Mouse (Mus musculus): ENCODE measurements around the gene Myo9a. TPM values are rescaled to one million over a fixed set of nuclear protein-coding genes. Genes with fewer than 3 reads are reported as not detected.

Myo9a gene
- polyA plus RNA-seq, 2 experiments: 2.6 to 3.5 TPM

DNA sequence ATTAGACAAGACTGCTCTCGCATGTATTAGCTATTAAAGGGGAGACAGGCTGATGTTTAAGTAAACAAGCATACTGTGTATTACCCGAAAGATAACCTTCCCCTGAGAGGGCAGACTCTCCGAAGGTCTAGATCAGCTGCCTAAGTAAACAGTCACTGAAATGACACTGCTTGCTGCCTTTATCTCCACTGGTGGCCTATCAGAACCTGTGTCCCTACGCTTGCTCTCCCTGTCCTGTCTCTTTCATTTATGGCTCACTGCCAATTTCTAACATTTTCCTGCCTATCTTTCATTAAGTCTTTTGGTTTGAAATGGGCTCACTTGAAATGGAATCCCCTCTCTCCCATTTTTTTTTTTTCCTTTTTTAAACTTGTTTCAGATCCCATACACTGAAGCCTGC is 15.3 kb upstream of the Myo9a start:
- H3K27me3 ChIP-seq (ENCODE audit: control insufficient read depth, insufficient read depth, low read length): no peaks in the 10 kb centered on the region
- no peaks in the 10 kb centered on the region; a peak in 1 of 4 replicates for H3K4me1 ChIP-seq (replicated peaks; ENCODE audit: control insufficient read depth in 2 of 2, insufficient read depth in 2 of 2, low read length in 1 of 2)
- TF ChIP-seq EP300 (IDR thresholded peaks at IDR 0.05; ENCODE audit: low read depth) (no peak), CTCF (IDR thresholded peaks at IDR 0.05; ENCODE audit: low read depth) (no peak)
- DNase-seq (ENCODE audit: low read depth in 3 of 3, low spot score in 3 of 3) (no peak), ATAC-seq (ENCODE audit: insufficient read depth) (peak; percentile 56)
- no peaks in the 10 kb centered on the region for H3K9me3 ChIP-seq (ENCODE audit: control insufficient read depth, low read length)
- H3K9ac ChIP-seq (replicated peaks): no peak overlapping the region
- H3K27ac ChIP-seq: no peak overlapping the region
- no peak overlapping the region for H3K4me3 ChIP-seq (ENCODE audit: insufficient read depth in 1 of 2, low read depth in 2 of 2, low read length in 2 of 2)
- no peak overlapping the region for H3K4me2 ChIP-seq (ENCODE audit: low read depth)
- WGBS (ENCODE audit: insufficient replicate concordance): 21% methylated on average over 4 of the region's 4 CpGs
- H3K36me3 ChIP-seq (replicated peaks; ENCODE audit: control insufficient read depth, insufficient read depth, low read depth): no peaks in the 10 kb centered on the region

DNA sequence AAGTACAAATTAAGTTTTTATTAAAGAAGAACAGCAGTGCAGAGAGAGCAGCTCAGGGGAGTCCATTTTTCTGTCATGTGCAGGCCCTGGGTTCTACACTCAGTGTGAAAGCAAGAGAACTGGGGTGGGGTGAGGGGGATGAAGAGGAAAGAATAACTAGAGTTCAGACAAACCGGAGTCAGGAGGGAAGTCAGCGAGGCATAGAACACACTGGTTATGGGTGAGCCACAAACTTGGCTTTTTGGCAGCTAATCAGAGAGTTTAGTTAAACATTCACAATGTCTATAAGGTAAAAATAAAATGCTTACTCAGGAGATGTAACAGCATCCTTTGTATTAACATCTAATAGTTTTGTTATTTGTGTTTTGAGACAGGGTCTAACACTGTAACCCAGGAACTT is 10.1 kb upstream of the Myo9a start:
- no peak overlapping the region for H3K4me2 ChIP-seq (ENCODE audit: low read depth)
- WGBS (ENCODE audit: insufficient replicate concordance): 66% methylated on average over 2 of the region's 2 CpGs
- H3K36me3 ChIP-seq (replicated peaks; ENCODE audit: control insufficient read depth, insufficient read depth, low read depth): no peaks in the 10 kb centered on the region
- TF ChIP-seq CTCF (IDR thresholded peaks at IDR 0.05; ENCODE audit: low read depth) (no peak), EP300 (IDR thresholded peaks at IDR 0.05; ENCODE audit: low read depth) (no peak)
- no peak overlapping the region for H3K9ac ChIP-seq (replicated peaks)
- H3K4me3 ChIP-seq (ENCODE audit: insufficient read depth in 1 of 2, low read depth in 2 of 2, low read length in 2 of 2): no peak overlapping the region
- no peak for DNase-seq (ENCODE audit: low read depth in 3 of 3, low spot score in 3 of 3)
- no peaks in the 10 kb centered on the region for H3K27me3 ChIP-seq (ENCODE audit: control insufficient read depth, insufficient read depth, low read length)
- H3K4me1 ChIP-seq (replicated peaks; ENCODE audit: control insufficient read depth in 2 of 2, insufficient read depth in 2 of 2, low read length in 1 of 2): peaks cover 10 to 11% of the 10 kb centered on the region in 2 experiments
- no peak for ATAC-seq (ENCODE audit: insufficient read depth)
- H3K9me3 ChIP-seq (ENCODE audit: control insufficient read depth, low read length): no peaks in the 10 kb centered on the region
- H3K27ac ChIP-seq: no peak overlapping the region

DNA sequence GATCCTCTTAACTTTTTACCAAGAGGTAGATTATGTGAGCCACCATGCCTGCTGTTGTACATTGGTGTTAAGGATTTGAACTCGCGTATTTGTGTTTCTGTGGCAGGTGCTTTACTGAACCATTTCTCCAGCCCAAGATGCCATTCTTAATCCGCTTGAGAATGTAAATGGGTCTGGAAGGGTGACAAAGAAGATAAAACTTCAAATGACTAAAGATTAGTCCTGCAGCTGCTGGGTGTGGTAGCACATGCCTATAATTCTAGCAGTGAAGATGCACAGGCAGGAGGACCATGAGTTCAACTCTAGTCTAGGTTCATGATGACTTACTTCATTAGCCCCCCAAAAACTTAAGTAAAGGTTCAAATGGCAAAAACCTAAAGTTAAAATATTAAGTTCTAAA is 6.8 kb upstream of the Myo9a start:
- no peak overlapping the region for H3K27ac ChIP-seq
- DNase-seq (ENCODE audit: low read depth in 3 of 3, low spot score in 3 of 3) (no peak), ATAC-seq (ENCODE audit: insufficient read depth) (peak; percentile 72; the same call in 1 of the 2 replicates)
- no peak overlapping the region for H3K9ac ChIP-seq (replicated peaks)
- peaks cover 13 to 15% of the 10 kb centered on the region in 2 experiments for H3K4me1 ChIP-seq (replicated peaks; ENCODE audit: control insufficient read depth in 2 of 2, insufficient read depth in 2 of 2, low read length in 1 of 2)
- H3K4me3 ChIP-seq (ENCODE audit: insufficient read depth in 1 of 2, low read depth in 2 of 2, low read length in 2 of 2): no peak overlapping the region
- no peaks in the 10 kb centered on the region for H3K27me3 ChIP-seq (ENCODE audit: control insufficient read depth, insufficient read depth, low read length)
- no peaks in the 10 kb centered on the region for H3K9me3 ChIP-seq (ENCODE audit: control insufficient read depth, low read length)
- WGBS (ENCODE audit: insufficient replicate concordance): 56% methylated on average over 3 of the region's 3 CpGs
- no peak overlapping the region for H3K4me2 ChIP-seq (ENCODE audit: low read depth)
- TF ChIP-seq CTCF (IDR thresholded peaks at IDR 0.05; ENCODE audit: low read depth) (no peak), EP300 (IDR thresholded peaks at IDR 0.05; ENCODE audit: low read depth) (peak; percentile 29; the same call in 1 of the 2 replicates)
- H3K36me3 ChIP-seq (replicated peaks; ENCODE audit: control insufficient read depth, insufficient read depth, low read depth): no peaks in the 10 kb centered on the region

DNA sequence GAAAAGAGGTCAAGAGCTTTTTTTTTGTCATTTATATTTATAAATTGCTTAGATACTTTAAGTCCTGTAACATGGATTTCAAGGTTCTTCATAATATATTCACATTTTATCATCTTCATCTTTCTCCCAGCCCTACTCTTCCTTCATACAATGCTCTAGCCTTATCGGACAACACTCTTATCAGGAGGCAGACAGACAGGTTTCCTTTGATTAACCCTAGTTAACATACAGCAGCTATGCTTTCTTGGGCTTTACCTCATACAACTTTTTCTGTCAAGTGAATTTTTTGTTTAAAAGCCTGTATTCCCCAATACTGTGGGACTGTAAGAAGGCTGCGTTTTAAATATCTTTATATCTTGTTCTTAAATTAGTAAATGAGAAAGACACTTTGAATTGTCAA is 2.3 kb upstream of the Myo9a start:
- no peaks in the 10 kb centered on the region for H3K36me3 ChIP-seq (replicated peaks; ENCODE audit: control insufficient read depth, insufficient read depth, low read depth)
- H3K9ac ChIP-seq (replicated peaks): no peak overlapping the region
- H3K4me3 ChIP-seq (ENCODE audit: insufficient read depth in 1 of 2, low read depth in 2 of 2, low read length in 2 of 2): no peak overlapping the region
- DNase-seq (ENCODE audit: low read depth in 3 of 3, low spot score in 3 of 3) (no peak), ATAC-seq (ENCODE audit: insufficient read depth) (no peak)
- H3K27me3 ChIP-seq (ENCODE audit: control insufficient read depth, insufficient read depth, low read length): no peaks in the 10 kb centered on the region
- TF ChIP-seq EP300 (IDR thresholded peaks at IDR 0.05; ENCODE audit: low read depth) (no peak), CTCF (IDR thresholded peaks at IDR 0.05; ENCODE audit: low read depth) (no peak)
- peaks cover 22 to 26% of the 10 kb centered on the region in 2 experiments for H3K4me1 ChIP-seq (replicated peaks; ENCODE audit: control insufficient read depth in 2 of 2, insufficient read depth in 2 of 2, low read length in 1 of 2)
- no peak overlapping the region for H3K27ac ChIP-seq
- H3K4me2 ChIP-seq (ENCODE audit: low read depth): no peak overlapping the region
- no peaks in the 10 kb centered on the region for H3K9me3 ChIP-seq (ENCODE audit: control insufficient read depth, low read length)
- WGBS (ENCODE audit: insufficient replicate concordance): 41% methylated on average over 2 of the region's 2 CpGs

DNA sequence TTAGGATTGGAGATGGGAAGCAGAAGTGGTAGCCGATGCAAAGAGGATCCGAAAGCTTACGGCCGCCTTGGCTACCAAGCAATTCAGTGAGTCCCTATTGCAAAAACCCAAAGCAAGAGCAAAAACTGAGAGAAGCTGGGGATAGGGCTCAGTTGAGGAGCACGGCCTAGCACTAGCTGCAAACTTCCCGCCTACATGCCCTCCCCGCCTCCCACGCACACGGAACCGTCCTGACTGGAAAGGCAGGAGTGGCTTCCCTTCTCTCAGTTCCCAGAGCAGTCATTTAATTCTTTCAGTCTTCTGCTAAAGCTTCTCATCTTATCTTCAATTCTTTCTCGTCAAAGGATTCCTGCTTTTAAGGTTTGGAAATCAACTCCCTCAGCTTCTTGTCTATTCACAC is 1.7 kb upstream of the Myo9a start:
- H3K9ac ChIP-seq (replicated peaks): no peak overlapping the region
- no peaks in the 10 kb centered on the region for H3K27me3 ChIP-seq (ENCODE audit: control insufficient read depth, insufficient read depth, low read length)
- H3K9me3 ChIP-seq (ENCODE audit: control insufficient read depth, low read length): no peaks in the 10 kb centered on the region
- no peak overlapping the region for H3K27ac ChIP-seq
- no peak for DNase-seq (ENCODE audit: low read depth in 3 of 3, low spot score in 3 of 3)
- H3K4me3 ChIP-seq (ENCODE audit: insufficient read depth in 1 of 2, low read depth in 2 of 2, low read length in 2 of 2): no peak overlapping the region
- peaks cover 16 to 21% of the 10 kb centered on the region in 2 experiments for H3K4me1 ChIP-seq (replicated peaks; ENCODE audit: control insufficient read depth in 2 of 2, insufficient read depth in 2 of 2, low read length in 1 of 2)
- ATAC-seq (ENCODE audit: insufficient read depth): no peak
- no peaks in the 10 kb centered on the region for H3K36me3 ChIP-seq (replicated peaks; ENCODE audit: control insufficient read depth, insufficient read depth, low read depth)
- WGBS (ENCODE audit: insufficient replicate concordance): 78% methylated on average over 11 of the region's 11 CpGs
- no peak overlapping the region; the same call in 1 of the 2 replicates for H3K4me2 ChIP-seq (ENCODE audit: low read depth)
- TF ChIP-seq CTCF (IDR thresholded peaks at IDR 0.05; ENCODE audit: low read depth) (no peak), EP300 (IDR thresholded peaks at IDR 0.05; ENCODE audit: low read depth) (no peak)

Measured in liver, embryonic 14.5 days (tissue).